Mouse (Mus musculus) CH12.LX (cell line): Measurements from ENCODE around the gene Syt1.

Source experiments
- CHD2 ChIP-seq: IDR thresholded peaks from 2 replicates; pipeline ENCODE4 v1.6.1; 2011; ENCODE audit warnings: low read length, improper control_type of control experiment
- CTCF ChIP-seq, 2 experiments: IDR thresholded peaks in 1 of 2; conservative IDR thresholded peaks in 1 of 2; 2 replicates each; pipeline ENCODE4 v1.5.1; 2011 to 2012; ENCODE audit warnings: low read depth in 2 of 2, low read length in 2 of 2, improper control_type of control experiment in 1 of 2, inconsistent platforms in 1 of 2, mild to moderate bottlenecking in 1 of 2, moderate library complexity in 1 of 2
- HCFC1 ChIP-seq: IDR thresholded peaks from 2 replicates; pipeline ENCODE4 v1.6.1; 2012; ENCODE audit warnings: low read depth, mild to moderate bottlenecking, inconsistent platforms, low read length, improper control_type of control experiment
- MYC ChIP-seq: IDR thresholded peaks from 2 replicates; pipeline ENCODE4 v1.6.1; 2011; ENCODE audit warnings: low read depth, mild to moderate bottlenecking, improper control_type of control experiment, low read length
- POLR2A ChIP-seq: IDR thresholded peaks from 2 replicates; pipeline ENCODE4 v1.6.1; 2011; ENCODE audit warnings: low read depth, mild to moderate bottlenecking, improper control_type of control experiment, low read length
- USF1 ChIP-seq: IDR thresholded peaks from 2 replicates; pipeline ENCODE4 v1.6.1; 2014; ENCODE audit warnings: low read depth, mild to moderate bottlenecking, inconsistent platforms, low read length, improper control_type of control experiment

DNA sequence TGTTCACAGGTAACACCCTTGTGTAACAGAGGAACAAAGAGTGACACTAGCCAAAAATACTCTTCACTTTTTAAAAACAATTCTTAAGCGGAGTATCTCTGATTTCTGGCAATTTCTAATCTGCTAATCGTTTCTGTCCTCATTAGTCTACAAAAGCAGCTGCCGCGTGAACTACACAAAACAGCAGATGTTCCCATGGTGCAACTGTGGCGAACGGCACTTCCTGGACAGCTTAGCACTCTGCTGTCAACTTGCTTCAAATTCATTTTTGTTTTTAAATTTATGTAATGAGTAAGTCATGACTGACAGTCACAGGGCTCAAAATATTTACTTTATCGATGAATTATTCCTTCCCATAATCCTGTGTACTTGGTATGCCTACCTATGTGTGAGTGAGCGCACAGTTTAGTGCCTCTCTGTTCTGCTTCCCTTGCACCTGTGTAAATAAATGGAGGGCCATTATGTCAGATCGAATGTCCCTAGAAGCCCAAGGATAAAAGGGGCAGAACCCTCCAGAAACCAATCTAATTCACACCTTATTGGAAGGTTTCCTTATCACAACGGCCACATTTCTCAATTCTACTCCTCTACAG is 73.8 kb downstream of the Syt1 start:
- TF ChIP-seq POLR2A: no peak
- no peak for TF ChIP-seq CTCF (conservative IDR thresholded peaks at IDR 0.05 in 1 of 2, IDR thresholded peaks at IDR 0.05 in 1 of 2; ENCODE audit: low read depth in 2 of 2, low read length in 2 of 2)
- TF ChIP-seq USF1: no peak
- TF ChIP-seq HCFC1: no peak
- TF ChIP-seq MYC: no peak
- TF ChIP-seq CHD2: no peak
